Mouse (Mus musculus): ENCODE data around the gene Dnajc3.

Gene Dnajc3

GRCm38 (mm10) chr14:118932956-118933355, 4.8 kb upstream of the Dnajc3 start:
- peak; percentile 58 for DNase-seq

DNA sequence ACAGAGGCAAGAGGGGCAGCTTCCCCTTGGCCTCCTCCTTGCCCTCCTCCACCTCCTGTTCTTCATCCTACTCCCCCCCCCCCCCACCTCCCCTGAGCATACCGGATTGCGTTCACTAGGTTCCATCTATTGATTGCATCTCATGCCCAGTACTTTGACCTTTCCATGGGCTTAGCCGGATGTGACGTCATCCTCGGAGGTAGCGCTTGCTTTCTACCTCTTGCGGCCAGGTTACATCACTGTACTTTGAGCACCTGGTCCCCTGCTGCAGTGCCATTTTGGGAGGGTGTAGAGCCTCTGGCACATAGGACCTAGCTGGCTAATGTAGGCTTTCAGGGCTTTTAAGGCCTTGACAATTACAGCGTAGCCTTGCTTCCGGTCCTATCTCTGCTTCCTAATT, 3.1 kb upstream of the Dnajc3 start:
- DNase-seq: no peak

- DNase-seq: no peak
Measured at GRCm38 (mm10) chr14:118936236-118936635, 1.5 kb upstream of the Dnajc3 start.

GRCm38 (mm10) chr14:118936952-118937351, 824 bp upstream of the Dnajc3 start:
- DNase-seq: no peak

GRCm38 (mm10) chr14:118938551-118938950, 775 bp downstream of the Dnajc3 start:
- no peak for DNase-seq

DNA sequence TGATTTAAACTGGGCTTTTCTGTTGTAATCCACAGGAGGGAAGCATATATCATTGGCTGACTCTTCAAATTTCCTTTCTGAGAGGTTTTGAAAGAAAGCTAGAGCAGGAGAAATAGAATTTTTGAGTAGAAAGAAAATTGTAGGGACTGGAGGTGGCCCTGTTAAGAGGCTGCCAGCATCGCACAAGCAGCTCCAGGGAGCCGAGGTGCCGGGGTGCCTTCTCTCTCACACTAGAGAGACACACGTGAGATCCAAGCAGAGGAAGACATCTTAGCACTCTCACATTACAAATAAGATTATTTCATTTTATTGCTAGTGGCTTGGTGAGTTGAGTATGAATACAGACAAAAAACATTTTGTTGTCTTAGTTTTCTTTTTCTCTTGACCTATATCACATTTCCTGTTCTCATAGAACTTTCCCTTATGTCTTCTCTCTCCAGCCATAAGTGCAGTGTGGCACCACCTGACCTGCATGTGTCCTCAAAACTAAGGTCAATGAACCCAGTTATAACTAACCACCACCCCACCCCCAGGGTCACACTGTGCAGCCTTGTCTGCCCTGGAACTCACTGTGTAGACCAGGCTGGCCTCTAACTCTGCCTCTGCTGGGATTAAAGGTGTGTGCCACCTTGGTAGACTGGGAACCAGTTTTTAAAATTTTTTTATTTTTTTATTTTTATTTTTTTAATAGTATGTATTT, 3.2 kb downstream of the Dnajc3 start:
- DNase-seq: peak; percentile 66

GRCm38 (mm10) chr14:118942076-118942475, 4.3 kb downstream of the Dnajc3 start:
- peak; percentile 45 for DNase-seq

GRCm38 (mm10) chr14:118944702-118945101, 6.9 kb downstream of the Dnajc3 start:
- DNase-seq: no peak

GRCm38 (mm10) chr14:118948841-118949240, 11.1 kb downstream of the Dnajc3 start:
- no peak for DNase-seq

DNA sequence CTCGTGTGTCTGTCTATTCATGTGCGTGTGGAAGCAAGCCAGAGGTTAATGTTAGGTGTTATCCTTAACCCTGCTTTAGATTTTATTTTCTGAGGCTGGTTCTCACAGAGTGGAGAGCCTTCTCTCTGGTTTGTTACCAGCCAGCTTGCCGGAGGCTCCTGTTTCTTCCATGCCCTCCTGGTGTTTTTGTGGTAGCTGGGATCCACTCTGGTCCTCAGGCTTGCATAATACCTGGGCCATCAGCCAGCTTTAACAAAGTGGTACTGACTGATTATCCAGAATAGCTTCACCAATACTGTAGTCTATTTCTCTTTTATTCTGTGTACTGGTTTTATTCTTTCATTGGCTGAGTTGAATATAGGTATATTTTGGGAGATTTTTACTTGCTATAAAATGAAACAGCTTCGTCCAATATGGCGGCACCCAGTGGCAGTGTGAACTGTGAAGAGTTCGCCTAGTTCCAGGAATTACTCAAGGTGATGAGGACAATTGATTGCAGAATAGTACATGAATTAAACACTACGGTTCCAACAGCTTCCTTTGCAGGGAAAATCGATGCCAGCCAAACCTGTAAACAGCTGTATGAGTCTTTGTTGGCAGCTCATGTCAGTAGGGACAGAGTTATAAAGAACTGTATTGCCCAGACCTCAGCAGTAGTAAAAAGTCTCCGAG, 14.3 kb downstream of the Dnajc3 start:
- DNase-seq: no peak

- no peak for DNase-seq
Measured at GRCm38 (mm10) chr14:118958010-118958409, 20.2 kb downstream of the Dnajc3 start.

- no peak for DNase-seq
Measured at GRCm38 (mm10) chr14:118965356-118966000, 27.7 kb downstream of the Dnajc3 start.

DNA sequence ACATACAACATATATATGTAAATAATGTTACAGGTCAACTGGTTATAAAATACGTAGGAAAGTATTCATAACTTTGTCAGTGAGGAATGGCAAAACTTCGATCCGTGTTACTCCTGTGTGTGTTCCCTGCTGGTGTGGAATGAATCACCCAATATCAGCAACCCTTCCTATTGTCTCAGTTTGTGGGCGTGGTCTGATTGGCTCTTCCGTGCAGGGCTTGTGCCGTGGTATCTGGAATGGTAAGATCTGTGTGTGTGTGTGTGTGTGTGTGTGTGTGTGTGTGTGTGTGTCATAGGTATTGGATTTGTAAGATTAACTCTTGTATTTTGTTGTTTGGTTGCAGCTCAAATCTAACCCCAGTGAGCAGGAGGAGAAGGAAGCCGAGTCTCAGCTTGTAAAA, 29.9 kb downstream of the Dnajc3 start:
- no peak for DNase-seq

DNA sequence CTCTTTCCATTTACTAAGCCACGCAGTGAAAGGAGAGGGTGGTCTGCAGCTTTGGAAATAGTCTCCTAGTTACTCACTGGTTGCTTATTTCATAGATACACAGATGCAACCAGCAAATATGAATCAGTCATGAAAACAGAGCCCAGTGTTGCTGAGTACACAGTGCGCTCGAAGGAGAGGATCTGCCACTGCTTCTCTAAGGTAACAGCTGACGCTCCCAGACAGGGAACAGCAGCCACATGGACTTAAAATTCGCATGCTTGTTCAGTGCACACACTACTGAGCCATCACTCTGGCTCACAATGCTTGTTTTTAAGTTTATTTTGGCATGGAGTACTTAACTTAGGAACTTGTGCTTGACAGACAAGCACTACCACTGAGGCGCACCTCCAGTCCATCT, 34.5 kb downstream of the Dnajc3 start:
- no peak for DNase-seq

GRCm38 (mm10) chr14:118977136-118977816, 39.5 kb downstream of the Dnajc3 start:
- no peak for DNase-seq

DNA sequence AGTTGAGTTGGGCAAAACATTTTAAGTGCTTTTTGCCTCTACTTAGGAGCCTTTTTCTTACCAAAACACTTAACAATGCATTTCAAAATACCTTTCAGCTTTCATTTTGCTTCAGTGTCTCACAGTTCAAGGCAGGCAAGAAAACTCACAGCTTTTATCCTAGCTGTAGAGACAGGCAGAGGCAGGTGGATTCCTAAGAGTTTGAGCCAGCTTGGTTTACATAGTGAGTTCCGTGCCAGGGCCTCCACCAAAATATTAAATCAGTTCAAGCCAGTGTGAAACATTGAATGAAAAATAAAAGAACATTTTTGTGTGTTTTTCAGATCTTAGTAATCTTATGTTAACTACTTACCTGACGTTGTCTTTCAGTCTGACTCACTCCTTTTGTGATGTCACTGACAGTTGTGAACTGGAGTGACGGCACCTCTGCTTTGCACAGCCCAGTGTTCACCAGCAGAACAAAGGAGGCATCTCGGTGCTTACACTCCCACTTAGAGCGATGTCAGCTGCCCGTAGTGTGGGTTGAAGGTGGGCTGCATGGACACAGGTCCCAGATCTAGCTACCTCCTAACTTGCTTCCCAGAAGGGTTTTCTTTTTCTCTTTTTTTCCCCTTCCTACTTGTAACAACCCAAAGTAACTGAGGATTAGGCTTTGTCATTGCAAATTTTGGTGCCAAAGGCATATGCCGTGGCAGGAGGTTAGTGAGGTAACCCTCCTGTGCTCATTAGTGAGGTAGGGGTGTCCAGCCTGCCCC, 42.0 kb downstream of the Dnajc3 start:
- peak; percentile 20 for DNase-seq

DNA sequence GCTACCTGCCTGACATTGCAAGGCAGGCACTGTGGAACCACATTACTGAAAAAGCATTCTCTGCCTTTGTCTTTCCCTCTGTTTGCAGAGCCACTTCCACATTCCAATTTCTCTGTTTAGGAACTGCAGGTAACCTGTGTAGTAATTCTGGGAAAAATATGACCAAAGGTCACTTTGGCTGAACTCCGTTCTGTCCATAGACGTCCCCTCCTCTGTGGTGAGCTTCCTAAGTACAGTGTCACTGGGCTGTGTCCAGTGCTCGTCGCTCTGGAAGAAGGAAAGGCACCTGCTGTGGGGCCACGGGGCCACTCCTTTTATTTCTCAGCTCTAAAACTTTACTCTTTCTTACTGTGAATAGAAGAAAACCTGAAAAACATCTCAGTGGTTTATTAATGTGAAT, 42.6 kb downstream of the Dnajc3 start:
- no peak for DNase-seq

- DNase-seq: peak; percentile 32
Measured at GRCm38 (mm10) chr14:118980890-118981289, 43.1 kb downstream of the Dnajc3 start.

- DNase-seq: peak; percentile 20
Measured at GRCm38 (mm10) chr14:118981711-118982428, 44.1 kb downstream of the Dnajc3 start.

- peak; percentile 45 for DNase-seq
Measured at GRCm38 (mm10) chr14:118982429-118983045, 44.8 kb downstream of the Dnajc3 start.

DNA sequence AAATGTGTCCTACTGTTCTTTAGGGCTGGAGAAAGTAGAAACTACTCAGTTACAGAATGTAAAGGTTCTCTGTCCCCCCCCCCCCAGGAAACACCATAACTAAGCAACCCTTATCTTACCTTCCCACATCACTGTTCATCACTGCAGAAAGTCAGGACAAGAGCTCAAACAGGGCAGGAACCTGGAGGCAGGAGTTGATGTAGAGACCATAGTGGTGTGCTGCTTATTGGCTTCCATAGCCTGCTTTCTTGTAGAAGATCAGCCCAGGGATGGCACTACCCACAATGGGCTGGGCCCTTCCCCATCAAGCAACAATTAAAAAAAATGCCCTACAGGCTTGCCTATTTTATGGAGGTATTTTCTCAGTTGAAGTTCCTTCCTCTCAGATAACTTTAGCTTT, 45.6 kb downstream of the Dnajc3 start:
- DNase-seq: no peak

DNA sequence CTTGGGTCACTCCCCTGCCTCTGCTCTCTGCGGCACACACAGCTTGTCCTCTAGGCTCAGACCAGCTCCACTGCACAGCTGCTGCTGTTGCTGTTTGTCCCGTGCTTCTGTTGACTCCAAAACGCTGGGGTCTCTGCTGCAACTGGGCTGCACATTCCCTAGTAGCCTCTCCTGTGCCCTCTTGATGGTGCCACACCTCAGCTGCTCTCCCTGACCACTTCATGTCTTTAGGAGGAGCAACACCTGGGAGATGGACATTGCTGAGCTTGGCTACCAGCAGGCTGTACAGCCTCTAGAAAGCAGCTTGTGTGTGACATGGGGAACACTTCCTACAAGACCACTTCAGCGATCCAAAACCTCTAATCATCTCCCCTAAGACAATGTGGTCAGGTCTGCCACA, 46.4 kb downstream of the Dnajc3 start:
- DNase-seq: peak; percentile 17

Data from thymus, postnatal 4 days (tissue).